Mouse (Mus musculus): Measurements from ENCODE around the gene Erp27. TPM values are rescaled to one million over a fixed set of nuclear protein-coding genes. Genes with fewer than 3 reads are reported as not detected.
"Not testable (repeated sequence)": the region's sequence is repeated elsewhere in the genome, so short reads cannot be mapped to it uniquely, and the experiment has no call there.

Erp27 gene
- polyA plus RNA-seq, 1 experiment from 2014 or later: not detected

DNA sequence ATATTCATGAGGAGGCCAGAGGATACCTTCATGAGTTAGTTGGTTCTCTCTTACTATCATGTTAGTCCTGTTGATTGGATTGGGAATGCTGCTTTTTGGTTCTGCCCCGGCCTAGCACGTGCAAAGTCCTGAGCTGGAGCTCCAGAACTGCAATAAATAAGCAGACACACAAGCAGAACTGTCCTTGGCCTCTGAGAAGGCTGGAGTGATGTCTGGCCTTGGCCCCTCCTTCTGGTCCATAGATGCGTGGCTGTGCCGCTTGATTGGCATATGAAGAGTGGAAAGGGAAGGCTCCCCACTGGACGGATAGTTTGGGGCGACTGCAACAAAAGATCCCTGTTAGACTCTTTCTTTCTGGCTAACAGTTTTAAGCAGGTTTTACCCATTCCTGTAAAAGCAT lies 32.9 kb downstream of the Erp27 start:
- H3K9me3 ChIP-seq (ENCODE audit: control insufficient read depth, low read length): no peaks in the 10 kb centered on the region
- no peak overlapping the region for H3K4me2 ChIP-seq (replicated peaks)
- no peak overlapping the region for H3K4me3 ChIP-seq (replicated peaks; ENCODE audit: low read length)
- no peaks in the 10 kb centered on the region for H3K4me1 ChIP-seq (replicated peaks; ENCODE audit: control insufficient read depth, insufficient read depth, low read length)
- H3K36me3 ChIP-seq (replicated peaks; ENCODE audit: control insufficient read depth, insufficient read depth): no peaks in the 10 kb centered on the region
- no peak for DNase-seq (ENCODE audit: low spot score)
- ATAC-seq (ENCODE audit: low FRiP score): no peak
- no peak overlapping the region for H3K27ac ChIP-seq
- WGBS: 87% methylated on average over 6 of the region's 6 CpGs
- H3K9ac ChIP-seq: no peak overlapping the region
- no peaks in the 10 kb centered on the region for H3K27me3 ChIP-seq (ENCODE audit: control insufficient read depth, insufficient read depth, low read length)

DNA sequence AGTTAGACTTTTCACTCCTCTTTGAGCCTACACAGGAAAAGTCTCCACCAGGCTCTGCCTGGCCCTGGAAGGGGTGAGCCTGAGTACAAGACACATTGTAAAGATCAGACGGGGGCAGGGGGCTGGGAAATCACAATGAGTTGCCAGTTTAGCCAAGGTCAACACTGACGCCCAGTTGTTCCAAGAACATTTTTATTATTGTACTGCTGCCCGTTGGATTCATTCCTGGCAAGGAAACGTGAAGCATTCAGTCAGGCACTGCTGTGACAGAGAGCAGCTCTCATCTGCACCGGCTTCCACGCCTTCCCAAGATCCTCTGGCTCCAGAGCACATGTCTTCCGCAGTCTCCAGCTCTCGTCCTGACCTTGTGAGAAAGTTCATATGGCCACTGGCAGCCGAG lies 34.1 kb downstream of the Erp27 start:
- H3K4me3 ChIP-seq (replicated peaks; ENCODE audit: low read length): no peak overlapping the region
- H3K9me3 ChIP-seq (ENCODE audit: control insufficient read depth, low read length): no peaks in the 10 kb centered on the region
- no peak for DNase-seq (ENCODE audit: low spot score)
- H3K36me3 ChIP-seq (replicated peaks; ENCODE audit: control insufficient read depth, insufficient read depth): no peaks in the 10 kb centered on the region
- H3K4me2 ChIP-seq (replicated peaks): no peak overlapping the region
- H3K27ac ChIP-seq: no peak overlapping the region
- H3K9ac ChIP-seq: no peak overlapping the region
- no peaks in the 10 kb centered on the region for H3K27me3 ChIP-seq (ENCODE audit: control insufficient read depth, insufficient read depth, low read length)
- no peaks in the 10 kb centered on the region for H3K4me1 ChIP-seq (replicated peaks; ENCODE audit: control insufficient read depth, insufficient read depth, low read length)
- 74% methylated on average over 9 of the region's 9 CpGs for WGBS
- ATAC-seq (ENCODE audit: low FRiP score): no peak

DNA sequence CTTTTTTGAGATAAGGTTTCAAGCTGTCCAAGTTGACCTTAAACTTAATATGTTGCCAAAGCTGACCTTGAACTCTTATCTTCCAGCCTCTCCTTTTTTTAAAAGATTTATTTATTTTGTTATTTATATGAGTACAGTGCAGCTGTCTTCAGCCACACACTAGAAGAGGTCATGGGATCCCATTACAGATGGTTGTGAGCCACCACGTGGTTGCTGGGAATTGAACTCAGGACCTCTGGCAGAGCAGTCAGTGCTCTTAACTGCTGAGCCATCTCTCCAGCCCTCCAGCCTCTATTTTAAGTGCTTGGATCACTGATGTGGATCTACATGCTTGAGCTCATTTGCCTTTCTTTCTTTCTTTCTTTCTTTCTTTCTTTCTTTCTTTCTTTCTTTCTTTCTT lies 37.2 kb downstream of the Erp27 start:
- WGBS: 54% methylated on average over 1 of the region's 1 CpGs
- H3K4me3 ChIP-seq (replicated peaks; ENCODE audit: low read length); H3K36me3 ChIP-seq (replicated peaks; ENCODE audit: control insufficient read depth, insufficient read depth); DNase-seq (ENCODE audit: low spot score); H3K9ac ChIP-seq; H3K9me3 ChIP-seq (ENCODE audit: control insufficient read depth, low read length); H3K4me2 ChIP-seq (replicated peaks); H3K4me1 ChIP-seq (replicated peaks; ENCODE audit: control insufficient read depth, insufficient read depth, low read length); H3K27me3 ChIP-seq (ENCODE audit: control insufficient read depth, insufficient read depth, low read length); H3K27ac ChIP-seq; ATAC-seq (ENCODE audit: low FRiP score): not testable (repeated sequence)

DNA sequence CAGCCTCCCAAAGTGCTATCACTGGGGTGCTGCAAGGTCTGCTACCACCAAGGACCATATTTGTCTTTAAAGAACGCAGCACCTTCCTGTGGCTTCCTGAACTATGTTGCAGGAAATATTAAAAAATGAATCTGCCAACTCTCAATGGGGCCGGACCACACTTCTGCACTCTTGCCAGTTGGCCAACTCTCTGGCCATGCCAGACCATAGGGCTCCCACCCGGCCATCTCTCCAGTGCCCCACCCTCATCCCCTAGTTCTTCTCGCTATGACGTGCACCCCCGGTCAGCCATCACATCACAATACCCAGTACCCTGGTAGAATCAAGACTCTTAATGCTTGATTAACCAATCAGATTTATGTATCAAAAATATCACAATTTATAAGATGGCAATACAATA lies 38.0 kb downstream of the Erp27 start:
- Histone ChIP-seq H3K9ac (no peak overlapping the region), H3K27me3 (ENCODE audit: control insufficient read depth, insufficient read depth, low read length) (no peaks in the 10 kb centered on the region), H3K4me2 (replicated peaks) (no peak overlapping the region), H3K9me3 (ENCODE audit: control insufficient read depth, low read length) (no peaks in the 10 kb centered on the region), H3K4me1 (replicated peaks; ENCODE audit: control insufficient read depth, insufficient read depth, low read length) (no peaks in the 10 kb centered on the region), H3K27ac (no peak overlapping the region), H3K4me3 (replicated peaks; ENCODE audit: low read length) (no peak overlapping the region), H3K36me3 (replicated peaks; ENCODE audit: control insufficient read depth, insufficient read depth) (no peaks in the 10 kb centered on the region)
- 95% methylated on average over 6 of the region's 6 CpGs for WGBS
- ATAC-seq (ENCODE audit: low FRiP score): no peak
- DNase-seq (ENCODE audit: low spot score): no peak

DNA sequence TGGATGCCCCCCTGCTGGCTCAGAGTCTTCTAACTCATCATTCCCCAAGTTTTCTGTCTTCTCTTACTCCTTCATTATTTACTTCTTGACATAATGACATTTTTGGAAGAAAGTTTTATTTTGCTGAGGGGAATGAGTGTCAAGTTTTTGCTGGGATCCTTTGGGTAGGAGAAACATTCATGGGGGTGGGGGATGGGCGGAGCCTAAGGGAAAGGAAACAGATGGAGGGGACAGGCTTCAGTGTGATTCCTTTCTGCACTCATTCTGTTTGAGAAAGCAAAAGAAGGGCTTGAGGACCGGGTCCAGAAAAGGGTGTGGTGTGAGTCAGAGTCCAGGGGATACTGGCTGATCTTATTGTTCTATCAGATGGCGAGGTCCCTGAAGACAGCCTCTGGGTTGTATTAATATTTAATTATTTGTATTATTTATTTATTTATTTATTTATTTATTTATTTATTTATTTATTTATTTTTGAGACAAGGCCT lies 38.5 kb downstream of the Erp27 start:
- Histone ChIP-seq H3K4me3 (replicated peaks; ENCODE audit: low read length) (no peak overlapping the region), H3K4me2 (replicated peaks) (no peak overlapping the region), H3K4me1 (replicated peaks; ENCODE audit: control insufficient read depth, insufficient read depth, low read length) (no peaks in the 10 kb centered on the region), H3K36me3 (replicated peaks; ENCODE audit: control insufficient read depth, insufficient read depth) (no peaks in the 10 kb centered on the region), H3K27ac (no peak overlapping the region), H3K27me3 (ENCODE audit: control insufficient read depth, insufficient read depth, low read length) (no peaks in the 10 kb centered on the region), H3K9me3 (ENCODE audit: control insufficient read depth, low read length) (no peaks in the 10 kb centered on the region), H3K9ac (no peak overlapping the region)
- DNase-seq (ENCODE audit: low spot score): no peak
- no peak for ATAC-seq (ENCODE audit: low FRiP score)
- 80% methylated on average over 3 of the region's 3 CpGs for WGBS

DNA sequence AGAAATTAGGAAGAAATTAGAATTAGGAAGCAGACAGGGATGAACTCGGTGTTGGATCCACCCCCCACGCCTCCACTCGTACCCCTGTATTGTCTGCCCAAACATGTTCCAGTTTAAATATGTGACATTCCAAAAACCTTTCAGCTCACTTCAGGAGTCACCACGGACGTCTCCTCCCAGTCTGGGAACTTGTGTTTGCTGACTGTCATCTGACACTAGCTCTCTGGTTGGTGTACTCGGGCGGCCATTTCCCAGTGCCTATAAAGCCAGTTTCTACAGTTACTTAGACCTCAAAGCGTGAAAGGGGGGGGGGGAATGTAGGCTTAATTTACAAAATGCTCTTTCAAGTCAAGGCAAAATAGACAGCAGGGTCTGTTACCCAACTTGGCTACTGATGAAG lies 40.3 kb downstream of the Erp27 start:
- no peaks in the 10 kb centered on the region for H3K27me3 ChIP-seq (ENCODE audit: control insufficient read depth, insufficient read depth, low read length)
- H3K9ac ChIP-seq: no peak overlapping the region
- no peak overlapping the region for H3K4me3 ChIP-seq (replicated peaks; ENCODE audit: low read length)
- H3K4me1 ChIP-seq (replicated peaks; ENCODE audit: control insufficient read depth, insufficient read depth, low read length): no peaks in the 10 kb centered on the region
- no peaks in the 10 kb centered on the region for H3K36me3 ChIP-seq (replicated peaks; ENCODE audit: control insufficient read depth, insufficient read depth)
- WGBS: 81% methylated on average over 8 of the region's 8 CpGs
- no peak overlapping the region for H3K27ac ChIP-seq
- ATAC-seq (ENCODE audit: low FRiP score) (no peak), DNase-seq (ENCODE audit: low spot score) (no peak)
- no peak overlapping the region for H3K4me2 ChIP-seq (replicated peaks)
- H3K9me3 ChIP-seq (ENCODE audit: control insufficient read depth, low read length): no peaks in the 10 kb centered on the region

DNA sequence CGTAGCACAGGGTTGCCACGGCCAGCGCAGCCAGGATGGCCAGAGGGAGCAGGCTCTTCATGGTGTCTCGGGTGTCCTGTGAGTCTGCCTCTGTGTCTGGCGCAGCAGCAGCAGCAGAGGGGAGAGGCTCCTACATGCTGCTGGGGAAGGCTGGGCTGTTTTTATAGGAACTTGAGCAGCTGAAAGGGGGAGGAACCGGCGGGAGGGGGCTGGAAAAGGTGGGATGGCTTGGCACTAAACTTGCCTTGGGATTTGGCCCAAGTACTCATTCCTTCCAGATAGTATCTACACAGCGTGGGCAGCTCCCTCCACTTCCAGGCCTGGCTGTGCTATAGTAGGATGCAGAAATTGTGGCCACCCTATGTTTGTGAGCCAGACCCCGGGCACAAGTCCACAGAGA lies 46.3 kb downstream of the Erp27 start, which contains the start of gene Mgp:
TSS of gene Mgp (minus strand) at position 154 of the 400 bp plus-strand sequence.
- Histone ChIP-seq H3K27me3 (ENCODE audit: control insufficient read depth, insufficient read depth, low read length) (no peaks in the 10 kb centered on the region), H3K9me3 (ENCODE audit: control insufficient read depth, low read length) (no peaks in the 10 kb centered on the region), H3K27ac (no peak within 1 kb of the TSS), H3K4me1 (replicated peaks; ENCODE audit: control insufficient read depth, insufficient read depth, low read length) (peaks cover 4% of the 10 kb centered on the region; the same call in 1 of the 2 replicates), H3K4me3 (replicated peaks; ENCODE audit: low read length) (no peak within 1 kb of the TSS), H3K36me3 (replicated peaks; ENCODE audit: control insufficient read depth, insufficient read depth) (no peaks in the 10 kb centered on the region), H3K4me2 (replicated peaks) (no peak within 1 kb of the TSS), H3K9ac (no peak within 1 kb of the TSS)
- WGBS: 58% methylated on average over 9 of the region's 9 CpGs
- ATAC-seq (ENCODE audit: low FRiP score) (no peak), DNase-seq (ENCODE audit: low spot score) (no peak)

DNA sequence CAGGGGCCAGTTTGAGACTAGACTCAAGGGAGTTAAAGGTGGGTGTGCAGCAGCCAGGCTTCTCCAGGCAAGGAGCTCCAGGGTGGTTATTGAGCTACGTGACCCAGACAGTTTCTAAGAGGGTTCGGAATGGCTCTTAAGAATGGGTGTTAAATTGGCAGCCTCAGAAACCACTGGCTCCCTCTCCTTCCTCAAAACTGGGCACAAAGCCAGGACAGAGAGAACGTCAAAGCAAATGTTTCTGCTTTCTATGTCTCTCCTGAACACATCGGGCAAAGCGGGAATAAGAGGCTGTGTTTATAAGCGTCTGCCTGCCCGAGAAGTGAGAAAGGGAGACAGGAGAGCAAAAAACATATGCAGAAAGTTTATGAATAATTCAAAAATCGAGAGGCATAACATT lies 47.4 kb downstream of the Erp27 start:
- no peak for DNase-seq (ENCODE audit: low spot score)
- Histone ChIP-seq H3K27me3 (ENCODE audit: control insufficient read depth, insufficient read depth, low read length) (no peaks in the 10 kb centered on the region), H3K9ac (no peak overlapping the region), H3K27ac (no peak overlapping the region), H3K4me3 (replicated peaks; ENCODE audit: low read length) (no peak overlapping the region), H3K4me2 (replicated peaks) (no peak overlapping the region), H3K36me3 (replicated peaks; ENCODE audit: control insufficient read depth, insufficient read depth) (no peaks in the 10 kb centered on the region), H3K9me3 (ENCODE audit: control insufficient read depth, low read length) (no peaks in the 10 kb centered on the region), H3K4me1 (replicated peaks; ENCODE audit: control insufficient read depth, insufficient read depth, low read length) (peaks cover 4% of the 10 kb centered on the region; the same call in 1 of the 2 replicates)
- 43% methylated on average over 8 of the region's 8 CpGs for WGBS
- no peak for ATAC-seq (ENCODE audit: low FRiP score)

DNA sequence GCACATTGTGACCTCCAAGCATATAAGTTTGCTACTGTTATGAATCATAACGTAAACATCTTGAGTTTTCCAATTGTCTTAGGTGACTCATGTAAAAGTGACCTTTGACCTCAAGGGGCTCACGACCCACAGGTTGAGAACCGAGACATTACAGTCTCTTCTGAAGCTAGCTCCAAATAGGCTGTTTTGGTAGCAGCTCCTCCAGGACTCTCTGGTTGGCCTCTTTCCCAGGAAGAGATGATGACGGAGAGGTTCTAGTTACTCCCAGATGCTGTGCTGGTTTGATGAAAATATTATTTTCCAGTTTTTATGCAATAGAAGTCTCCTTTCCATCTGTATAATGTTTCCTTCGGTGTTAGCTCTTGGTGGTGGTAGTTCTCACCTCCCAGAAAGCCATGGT lies 53.1 kb downstream of the Erp27 start:
- no peaks in the 10 kb centered on the region for H3K36me3 ChIP-seq (replicated peaks; ENCODE audit: control insufficient read depth, insufficient read depth)
- no peaks in the 10 kb centered on the region for H3K4me1 ChIP-seq (replicated peaks; ENCODE audit: control insufficient read depth, insufficient read depth, low read length)
- ATAC-seq (ENCODE audit: low FRiP score): no peak
- H3K4me3 ChIP-seq (replicated peaks; ENCODE audit: low read length): no peak overlapping the region
- no peaks in the 10 kb centered on the region for H3K9me3 ChIP-seq (ENCODE audit: control insufficient read depth, low read length)
- WGBS: 87% methylated on average over 5 of the region's 5 CpGs
- no peak overlapping the region for H3K4me2 ChIP-seq (replicated peaks)
- no peak for DNase-seq (ENCODE audit: low spot score)
- no peak overlapping the region for H3K9ac ChIP-seq
- no peaks in the 10 kb centered on the region for H3K27me3 ChIP-seq (ENCODE audit: control insufficient read depth, insufficient read depth, low read length)
- no peak overlapping the region for H3K27ac ChIP-seq

DNA sequence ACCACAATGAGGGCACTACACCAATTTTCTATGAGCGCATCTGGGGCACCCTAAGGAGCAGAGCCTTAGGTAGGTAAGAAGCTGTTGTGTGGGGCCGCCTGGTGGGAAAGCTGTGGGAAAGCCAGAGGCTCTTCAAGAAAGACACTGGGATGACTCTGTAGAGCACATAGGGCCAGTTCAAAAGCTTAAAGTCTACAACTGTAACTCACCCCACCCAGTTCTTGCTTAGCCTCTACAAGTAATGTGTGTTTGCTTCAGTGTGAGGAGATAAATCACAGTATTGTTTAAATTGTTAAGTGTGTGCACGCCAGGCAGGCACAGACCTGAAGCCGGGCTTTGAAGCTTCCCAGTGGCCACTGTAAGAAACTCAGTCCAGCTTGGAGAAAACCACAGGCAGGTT lies 55.8 kb downstream of the Erp27 start:
- H3K4me3 ChIP-seq (replicated peaks; ENCODE audit: low read length): no peak overlapping the region
- H3K4me2 ChIP-seq (replicated peaks): no peak overlapping the region
- ATAC-seq (ENCODE audit: low FRiP score): no peak
- DNase-seq (ENCODE audit: low spot score): no peak
- H3K4me1 ChIP-seq (replicated peaks; ENCODE audit: control insufficient read depth, insufficient read depth, low read length): no peaks in the 10 kb centered on the region
- no peaks in the 10 kb centered on the region for H3K9me3 ChIP-seq (ENCODE audit: control insufficient read depth, low read length)
- H3K27me3 ChIP-seq (ENCODE audit: control insufficient read depth, insufficient read depth, low read length): no peaks in the 10 kb centered on the region
- no peaks in the 10 kb centered on the region for H3K36me3 ChIP-seq (replicated peaks; ENCODE audit: control insufficient read depth, insufficient read depth)
- H3K9ac ChIP-seq: no peak overlapping the region
- 92% methylated on average over 4 of the region's 4 CpGs for WGBS
- no peak overlapping the region for H3K27ac ChIP-seq
